Mouse (Mus musculus) T-helper 2 cell (primary cell): ENCODE measurements around the gene Nfyb.

Experiments used
- in situ Hi-C: fragments of 300-600 bp; cut with MboI, MseI; formaldehyde crosslinking; loops from one replicate; pipeline ENCODE4 v1.15.1; 2025; ENCODE audit warnings: high pct_unique_total_duplicates

Nfyb gene

DNA sequence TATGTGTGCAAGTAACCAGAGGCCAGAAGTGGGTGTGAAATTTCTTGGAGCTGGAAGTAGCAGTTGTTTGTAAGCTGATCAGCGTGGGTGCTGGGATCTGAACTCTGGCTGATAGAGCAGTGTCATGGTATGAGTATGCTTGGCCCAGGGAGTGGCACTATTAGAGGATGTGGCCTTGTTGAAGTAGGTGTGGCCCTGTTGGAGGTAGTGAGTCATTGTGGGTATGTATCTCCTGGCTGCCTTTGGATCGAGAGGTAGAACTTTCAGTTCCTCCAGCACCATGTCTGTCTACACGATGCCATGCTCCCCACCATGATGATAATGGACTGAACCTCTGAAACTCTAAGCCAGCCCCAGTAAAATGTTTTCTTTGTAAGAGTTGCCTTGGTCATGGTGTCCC, 16.4 kb upstream of the Nfyb start:
- in situ Hi-C loops: no loop called here

DNA sequence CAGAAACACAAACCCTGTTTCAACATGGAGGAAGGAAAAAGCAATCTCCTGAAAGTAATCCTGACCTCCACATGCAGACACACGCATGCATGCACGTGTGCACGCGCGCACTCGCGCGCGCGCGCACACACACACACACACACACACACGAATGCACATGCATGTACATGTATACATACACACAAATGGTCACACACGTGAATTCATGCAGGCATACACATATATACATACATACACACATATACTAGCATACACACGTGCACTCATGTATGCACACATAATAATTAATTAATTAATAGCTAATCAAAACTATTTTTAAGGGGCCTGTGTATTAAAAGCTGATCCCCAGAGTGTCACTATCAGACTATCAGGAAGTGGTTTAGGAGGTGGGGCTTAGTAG, 15.9 kb upstream of the Nfyb start:
- in situ Hi-C loops: no loop called here

DNA sequence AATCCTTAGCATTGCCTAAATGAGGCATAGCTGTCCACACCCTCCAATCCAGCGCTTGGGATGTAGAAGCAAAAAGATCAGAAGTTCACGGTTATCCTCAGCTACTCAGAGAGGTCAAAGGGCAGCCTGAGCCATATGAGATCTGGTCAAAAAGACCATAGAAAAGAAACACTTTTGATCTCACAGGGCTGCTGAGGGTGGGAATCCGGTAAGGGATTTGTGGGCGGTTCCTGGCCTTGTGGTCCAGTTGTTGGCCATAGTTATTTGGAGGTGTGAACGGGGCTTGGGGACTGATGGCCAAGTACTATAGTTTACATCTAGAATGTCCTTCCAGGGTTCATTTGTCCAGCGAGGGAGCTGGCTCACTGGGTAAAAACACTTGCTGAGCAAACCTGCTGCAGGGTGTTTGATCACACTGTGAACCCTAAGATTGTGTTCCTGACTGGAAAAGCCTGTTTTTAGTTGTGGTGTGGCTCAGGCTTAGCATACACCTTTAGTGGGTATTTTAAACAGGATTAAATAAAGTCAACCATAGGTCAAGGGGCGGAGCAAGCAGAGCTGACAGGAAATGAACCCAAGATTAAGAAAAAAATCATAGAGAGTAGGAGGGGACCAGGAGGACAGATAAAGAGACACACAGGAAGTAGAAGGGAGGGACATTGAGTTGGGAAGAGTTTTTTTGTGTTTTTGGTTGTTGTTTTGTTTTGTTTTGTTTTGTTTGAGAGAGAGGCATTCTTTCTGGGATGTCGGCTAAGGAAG, 15.0 kb upstream of the Nfyb start:
- in situ Hi-C loops: no loop called here

DNA sequence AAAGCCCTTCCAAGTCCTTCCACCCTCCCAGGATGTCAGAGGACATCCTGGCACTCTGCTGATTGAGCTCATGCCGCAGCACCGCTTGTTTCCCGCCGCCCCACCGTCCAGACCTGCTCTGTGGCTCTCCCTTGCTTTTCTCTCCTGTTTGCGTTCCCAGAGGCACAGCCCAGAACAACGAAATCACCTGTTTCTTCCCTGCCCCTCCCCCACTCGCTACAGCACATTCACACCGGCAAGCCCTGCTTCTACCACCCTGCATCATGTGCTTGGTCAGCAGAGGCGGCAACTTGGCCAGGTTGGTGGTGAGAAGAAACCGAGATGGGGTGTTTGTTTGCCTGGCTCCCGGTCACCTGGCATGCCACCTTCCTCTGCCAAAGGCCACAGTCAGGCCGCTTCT, 13.9 kb upstream of the Nfyb start:
- in situ Hi-C loops: no loop called here

DNA sequence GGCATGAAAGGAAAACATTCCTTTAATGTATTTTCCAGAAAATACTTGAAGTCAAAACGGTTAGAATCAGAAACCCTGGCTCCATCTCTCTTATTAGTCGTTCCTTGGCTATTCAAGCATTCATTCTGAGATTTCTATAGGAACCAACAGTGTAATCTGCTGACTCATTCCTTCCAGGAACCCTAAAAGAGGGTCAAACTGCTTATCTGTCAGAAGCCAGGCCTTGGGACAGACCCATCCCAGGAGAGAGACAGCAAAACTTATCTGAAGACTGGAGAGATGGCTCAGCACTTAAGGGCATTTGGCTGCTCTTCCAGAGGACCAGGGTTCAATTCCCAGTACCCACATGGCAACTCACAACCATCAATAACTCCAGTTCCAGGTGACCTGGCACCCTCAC, 13.1 kb upstream of the Nfyb start:
- in situ Hi-C loops: no loop called here

DNA sequence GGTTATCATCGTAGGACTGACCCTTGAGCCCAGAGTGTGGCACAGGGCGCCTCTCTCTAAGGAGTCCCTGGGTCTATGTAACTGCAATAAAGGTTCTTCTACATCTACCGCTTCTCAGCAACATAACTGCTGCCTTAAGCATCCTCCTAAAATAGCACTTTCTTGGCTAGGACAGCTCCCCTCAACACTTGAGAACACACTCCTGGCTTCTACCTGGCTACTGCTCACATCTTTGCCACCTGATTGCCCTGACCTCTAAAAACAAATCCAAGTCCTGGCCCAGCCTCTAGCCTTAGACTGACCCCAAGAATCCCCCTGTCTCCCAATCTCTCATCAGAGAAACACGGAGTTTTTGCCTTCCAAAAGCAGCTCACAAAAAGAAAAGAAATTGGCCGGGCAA, 10.9 kb upstream of the Nfyb start:
- in situ Hi-C loops: no loop called here

DNA sequence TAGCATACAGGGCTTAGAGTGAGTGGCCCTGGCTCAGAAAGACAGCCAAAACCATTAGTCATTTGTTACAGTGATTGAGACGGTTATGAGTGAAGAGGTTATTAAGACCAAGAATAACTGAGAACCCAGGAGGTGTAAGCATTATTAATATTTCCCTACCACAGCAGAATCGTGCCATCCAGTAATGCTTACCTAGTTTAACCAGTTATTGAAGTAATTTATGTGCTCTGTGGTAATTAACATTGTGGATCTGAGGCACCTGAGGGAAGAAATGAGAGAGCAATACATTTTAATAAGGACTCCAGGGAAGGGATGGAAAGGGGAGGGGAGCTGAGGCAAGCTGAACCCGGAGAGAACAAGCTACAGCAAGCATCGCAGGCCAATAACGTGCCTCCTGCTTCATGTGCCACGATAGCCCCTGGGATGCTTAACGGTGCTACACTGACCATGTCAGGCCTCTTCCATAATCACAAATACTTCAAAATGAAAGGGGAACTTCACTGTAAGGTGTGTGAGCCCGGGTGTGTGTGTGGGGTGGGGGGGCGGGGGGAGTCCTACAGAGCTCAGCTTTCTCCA, 7.7 kb upstream of the Nfyb start:
- in situ Hi-C loops: no loop called here

DNA sequence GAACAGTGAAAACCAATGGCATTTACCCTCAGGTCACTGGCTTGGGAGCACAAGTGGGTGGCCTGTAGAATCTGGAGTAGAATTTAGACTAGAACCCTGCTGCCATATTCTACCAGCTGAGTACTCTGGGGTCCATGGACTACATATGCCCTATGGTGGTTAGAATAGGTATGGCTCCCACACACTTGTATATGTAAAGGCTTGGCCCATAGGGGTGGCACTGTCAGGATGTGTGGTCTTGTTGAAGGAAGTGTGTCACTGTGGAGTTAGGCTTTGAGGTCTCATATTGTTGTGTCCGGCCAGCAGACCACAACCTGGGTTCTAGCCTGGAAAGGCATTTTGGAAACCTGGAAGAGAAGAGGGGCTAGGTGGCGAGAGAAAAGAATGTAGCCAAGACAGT, 6.8 kb upstream of the Nfyb start:
- in situ Hi-C loops: no loop called here

DNA sequence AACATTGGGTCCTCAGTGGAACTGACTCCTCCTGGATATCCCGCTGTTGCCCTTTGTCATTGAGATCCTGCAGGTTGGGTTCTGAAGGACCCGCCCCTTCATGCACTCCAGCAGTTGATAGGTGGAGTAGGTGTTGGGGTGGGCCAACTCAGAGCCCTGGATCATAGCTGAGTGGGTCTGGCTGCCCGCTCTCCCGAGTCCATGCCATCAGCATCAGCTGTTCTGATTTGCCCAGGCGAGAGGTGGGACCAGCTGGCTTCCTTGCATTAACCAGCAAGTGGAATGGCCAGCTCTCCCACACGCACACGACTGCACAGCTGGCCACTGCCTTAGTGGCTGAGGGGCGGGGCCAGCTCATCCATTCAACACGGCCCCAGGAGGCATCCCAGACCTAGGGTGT, 5.0 kb upstream of the Nfyb start:
- in situ Hi-C loops: no loop called here

DNA sequence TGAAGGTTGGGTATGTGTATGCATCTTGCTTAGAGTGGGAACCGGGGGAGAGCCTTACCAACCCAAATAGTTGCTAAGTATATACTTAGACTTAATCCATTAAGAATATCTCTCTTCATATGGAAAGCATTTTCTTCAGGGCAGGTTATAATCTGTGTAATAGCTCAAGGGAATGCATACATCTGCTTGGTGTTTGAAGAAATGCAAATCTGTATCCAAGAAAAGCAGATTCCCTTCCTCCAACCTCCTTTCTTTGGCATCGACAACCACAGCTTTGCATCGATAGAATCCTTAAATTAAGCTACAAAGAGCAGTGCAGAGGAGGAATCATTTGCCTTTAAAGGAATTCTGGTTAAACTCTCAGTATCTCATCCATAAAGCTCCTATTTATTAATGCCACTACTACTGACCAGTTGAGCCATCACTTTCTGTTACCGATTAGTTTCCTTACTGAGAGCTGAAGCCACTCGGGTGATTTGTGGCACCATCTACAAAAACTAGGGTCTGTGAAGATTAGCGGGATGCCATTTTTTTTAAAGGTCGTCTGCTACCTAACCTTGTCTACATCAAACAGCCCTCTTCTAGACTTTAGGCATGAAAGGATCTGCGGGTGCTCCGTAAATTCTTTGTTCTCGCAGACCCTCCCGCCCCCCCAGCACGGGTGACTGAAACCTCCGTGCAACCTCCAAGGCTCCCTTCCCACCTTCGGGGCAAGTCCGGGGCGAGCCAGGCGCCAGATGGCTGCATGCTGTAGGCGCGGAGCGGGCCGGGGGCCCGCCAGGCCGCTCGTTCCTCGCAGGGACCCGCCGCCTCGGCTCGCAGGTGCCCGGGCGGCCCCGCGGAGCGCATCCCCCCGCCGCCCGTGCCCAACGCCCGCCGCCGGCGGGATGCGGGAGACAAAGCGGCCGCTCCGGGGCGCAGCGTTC, 925 bp downstream of the Nfyb start:
- in situ Hi-C loops: loop anchor here (5.0 kb wide), 1 partner anchor 104 kb away; the partner anchor contains the start of gene Eid3

DNA sequence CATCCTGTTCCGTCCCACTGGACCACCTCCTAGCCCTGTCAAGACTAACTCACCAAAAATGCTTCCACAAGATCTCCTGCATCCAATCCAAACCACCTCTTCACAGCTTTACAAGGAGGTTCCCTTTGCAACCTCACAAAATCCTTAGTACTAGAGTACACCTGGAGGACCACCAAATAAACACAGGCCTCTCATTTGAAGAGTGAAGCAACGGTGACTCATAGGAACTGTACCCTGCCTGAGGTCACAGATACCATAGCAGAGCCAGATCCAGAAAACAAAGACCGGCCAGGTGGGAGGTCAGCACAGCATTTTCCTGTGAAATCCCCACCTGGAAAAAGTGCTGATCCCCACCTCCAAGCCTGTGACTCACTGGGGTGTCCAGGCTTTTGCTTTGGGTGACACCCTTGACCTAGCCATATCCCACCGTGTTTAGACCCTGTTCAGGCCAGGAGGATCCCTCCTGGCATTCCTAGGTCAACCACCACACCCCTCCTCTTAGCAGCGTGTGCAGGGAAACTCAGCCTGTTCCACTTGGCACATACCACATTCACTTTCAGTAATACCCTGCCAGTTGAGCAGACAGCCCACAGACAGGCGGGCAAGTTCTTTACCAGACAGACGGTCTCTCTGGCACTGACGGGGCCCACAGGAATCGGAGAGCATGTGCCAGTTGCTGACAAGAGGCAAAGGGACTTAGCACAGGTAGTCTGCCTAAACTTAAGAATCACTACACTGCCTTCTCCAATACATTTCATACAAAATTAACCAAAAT, 2.7 kb downstream of the Nfyb start:
- in situ Hi-C loops: loop anchor here (5.0 kb wide), 1 partner anchor 106 kb away; the partner anchor contains the start of gene Eid3

DNA sequence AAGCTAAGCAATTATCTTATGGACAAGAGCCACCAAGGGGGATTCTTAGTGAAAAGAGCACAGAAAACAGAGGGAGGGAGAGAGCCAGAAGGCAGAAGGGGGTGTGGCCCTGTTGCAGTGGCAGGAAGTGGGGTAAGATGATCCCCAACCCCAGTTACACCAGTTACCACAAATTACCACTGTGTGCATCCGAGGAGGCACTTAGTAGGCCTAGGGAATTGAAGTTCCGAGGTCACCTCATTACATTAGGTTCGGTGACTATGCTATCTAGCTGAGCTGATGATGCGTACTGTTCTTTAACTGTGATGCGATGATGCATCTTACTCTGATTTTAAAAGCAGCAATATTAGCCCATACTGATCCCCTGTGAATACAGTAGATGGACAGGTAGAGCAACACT, 4.2 kb downstream of the Nfyb start:
- in situ Hi-C loops: loop anchor here (5.0 kb wide), 1 partner anchor 108 kb away; the partner anchor contains the start of gene Eid3

DNA sequence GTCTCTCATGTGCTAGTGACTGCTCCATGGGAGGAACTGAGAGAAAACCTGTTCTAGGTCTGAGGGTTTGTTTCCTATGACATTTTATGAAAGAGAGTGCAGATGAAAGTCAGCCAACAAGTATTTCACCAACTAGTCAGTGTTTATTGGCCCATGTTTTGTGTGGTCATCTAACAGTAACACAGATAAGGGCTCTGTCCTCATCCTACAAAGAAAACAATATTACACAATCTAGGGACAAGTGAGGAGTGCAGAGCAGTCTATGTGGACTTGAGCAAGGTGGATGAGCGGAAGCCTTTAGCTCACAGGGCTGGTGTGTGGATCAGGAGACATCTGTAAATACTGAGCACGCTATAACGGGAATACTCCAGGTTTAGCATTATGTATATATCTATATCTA, 5.1 kb downstream of the Nfyb start:
- in situ Hi-C loops: no loop called here

DNA sequence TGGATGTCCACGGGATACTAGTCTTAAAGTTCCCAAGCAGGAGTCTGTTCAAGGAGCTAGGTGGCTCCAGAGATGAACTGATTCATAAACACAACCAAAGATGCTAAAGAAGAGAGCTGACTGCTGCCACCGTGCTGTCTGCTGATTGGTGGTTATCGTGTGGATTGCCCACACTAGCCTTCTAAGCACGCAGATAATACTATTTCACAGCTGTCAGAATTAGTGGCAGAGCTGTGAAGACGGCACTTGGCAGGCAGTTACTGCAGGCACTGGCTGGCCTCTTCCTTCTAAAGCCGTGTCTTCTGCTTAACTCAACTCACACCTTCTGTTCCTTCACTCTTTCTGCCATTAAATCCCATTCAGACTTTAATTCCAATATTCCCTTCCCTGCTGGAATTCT, 5.6 kb downstream of the Nfyb start:
- in situ Hi-C loops: no loop called here

DNA sequence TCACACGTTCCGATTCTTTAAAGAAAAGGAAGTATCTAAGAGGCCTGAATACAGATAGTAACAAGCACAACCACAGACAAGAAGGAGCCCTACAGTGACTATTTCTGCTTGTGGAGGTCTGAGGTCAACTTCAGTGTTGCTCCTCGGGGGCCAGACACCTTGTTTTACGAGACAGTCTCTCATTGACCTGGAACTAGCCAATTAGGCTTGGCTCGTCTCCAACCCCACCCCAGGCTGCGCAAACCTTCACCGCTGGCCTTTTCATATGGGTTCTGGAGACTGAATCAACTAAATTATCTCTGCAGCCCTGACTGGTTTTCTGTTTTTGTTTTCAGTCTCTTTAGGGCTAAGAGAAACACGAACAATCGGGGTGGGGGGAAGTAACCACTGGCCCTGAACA, 6.6 kb downstream of the Nfyb start:
- in situ Hi-C loops: no loop called here

DNA sequence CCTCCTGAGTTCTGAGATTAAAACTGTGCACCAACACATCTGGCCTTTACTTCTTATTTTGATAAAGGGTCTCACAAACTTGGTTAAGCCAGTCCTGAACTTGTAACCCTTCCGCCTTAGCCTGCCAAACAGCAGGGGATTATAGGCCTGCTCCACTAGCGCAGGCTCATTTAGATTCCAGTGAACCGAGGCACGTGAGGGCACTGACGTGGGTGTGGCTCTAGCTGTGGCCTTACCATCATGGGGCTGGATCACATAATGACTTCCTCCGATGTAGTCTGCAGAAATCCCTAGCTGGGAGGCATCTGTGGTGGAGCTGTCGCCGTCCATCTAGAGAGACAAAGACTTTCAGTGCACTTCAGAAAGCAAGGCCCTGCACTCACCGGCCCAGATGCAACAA, 7.5 kb downstream of the Nfyb start:
- in situ Hi-C loops: no loop called here

DNA sequence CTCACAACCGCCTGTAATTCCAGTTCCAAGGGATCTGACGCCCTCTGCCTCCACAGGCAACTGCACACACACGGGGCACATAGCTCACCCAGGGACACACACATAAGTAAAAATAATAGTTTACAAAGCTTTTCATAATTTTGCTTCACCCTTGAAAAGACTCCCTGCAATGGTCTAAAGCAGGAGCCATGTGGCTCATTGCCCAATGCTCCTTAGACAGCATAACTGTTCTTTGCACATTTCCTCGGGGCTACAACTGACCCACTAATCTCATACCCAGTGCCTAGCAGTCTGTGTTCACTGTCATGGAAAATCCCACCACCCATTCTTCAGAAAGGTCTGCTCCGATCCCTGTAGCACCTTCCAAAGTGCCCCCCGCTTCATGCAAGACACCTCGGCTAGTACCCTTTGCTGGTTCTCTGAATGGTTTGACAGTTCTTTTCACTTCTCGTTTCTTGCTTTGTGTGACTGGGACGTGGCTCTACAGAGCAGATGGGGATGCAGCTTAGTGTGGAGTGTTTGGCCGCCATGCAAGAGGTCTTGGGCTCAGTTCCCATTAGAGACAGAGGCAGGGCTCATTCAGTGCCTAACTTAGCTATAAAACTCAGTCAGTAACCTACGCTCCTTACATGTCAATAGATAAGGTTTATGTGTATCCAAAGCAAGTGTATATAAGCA, 8.6 kb downstream of the Nfyb start:
- in situ Hi-C loops: no loop called here

DNA sequence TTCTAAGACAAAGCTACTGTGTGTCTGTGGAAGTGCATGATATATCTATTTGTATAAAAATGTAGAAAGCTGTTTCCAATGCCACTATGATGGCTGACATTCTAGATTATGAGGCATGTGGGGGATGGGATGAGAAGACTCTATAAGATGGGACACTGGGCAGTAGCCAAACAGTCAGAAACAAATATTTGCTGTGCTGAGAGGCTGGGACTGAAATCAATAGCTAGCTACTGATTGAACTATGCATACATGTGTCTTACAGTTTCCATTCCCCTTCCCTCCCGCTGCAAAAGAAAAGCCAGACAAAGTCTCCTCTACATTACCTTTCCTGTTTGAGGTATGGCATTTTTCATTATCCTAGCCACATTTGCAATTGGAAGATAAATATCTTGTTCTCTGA, 9.3 kb downstream of the Nfyb start:
- in situ Hi-C loops: no loop called here

DNA sequence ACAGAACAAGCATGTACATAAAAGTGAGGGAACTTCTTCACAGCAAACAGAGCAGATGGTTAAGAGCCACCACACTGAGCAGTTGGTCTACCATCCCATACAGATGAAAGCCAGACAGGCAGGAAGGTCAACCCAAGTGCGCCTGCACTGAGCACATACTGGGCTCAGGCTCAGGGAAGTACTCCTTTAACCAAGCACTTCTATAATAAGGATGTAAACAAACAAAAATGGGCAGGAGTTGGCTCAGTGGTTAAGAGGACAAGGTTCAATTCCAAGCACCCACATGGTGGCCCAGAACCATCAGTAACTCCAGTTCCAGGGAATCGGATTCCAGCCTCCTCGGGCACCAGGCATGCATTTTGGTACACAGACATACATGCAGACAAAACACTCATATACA, 11.0 kb downstream of the Nfyb start:
- in situ Hi-C loops: no loop called here

DNA sequence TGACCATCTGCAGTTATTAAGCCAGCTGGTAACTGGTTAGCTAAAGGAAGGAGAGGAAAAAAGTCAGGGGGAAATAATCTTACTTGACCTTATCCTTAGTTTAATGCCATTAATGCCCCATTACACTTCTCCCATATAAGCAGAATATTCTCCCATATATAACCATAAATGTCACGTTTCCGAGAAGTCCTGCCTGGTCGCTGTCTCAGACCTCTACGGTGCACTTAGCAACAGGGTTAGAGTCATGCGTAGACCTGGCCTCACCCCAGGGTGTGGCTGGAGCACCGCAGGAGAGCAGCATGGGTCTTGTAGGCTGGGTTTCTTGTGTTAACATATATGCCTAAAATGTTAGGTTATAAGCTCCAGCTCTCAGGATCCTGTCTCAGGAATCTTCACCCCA, 13.2 kb downstream of the Nfyb start:
- in situ Hi-C loops: no loop called here
